Mouse (Mus musculus): ENCODE data around the gene Mthfd2l.
A peak's percentile ranks its signal among the peaks of the same experiment; 100 is the strongest.

Mthfd2l gene

GRCm38 (mm10) chr5:90930971-90931851 is at the start of gene Mthfd2l:
Gene Mthfd2l, plus strand, starts transcription at chr5:90931117.
- peak; percentile 59 for DNase-seq (ENCODE audit: low read depth, low spot score)

- no peak for DNase-seq (ENCODE audit: low read depth, low spot score)
Observed at GRCm38 (mm10) chr5:90881682-90882081, 49.2 kb upstream of the Mthfd2l start.

GRCm38 (mm10) chr5:90882146-90882545 is 48.8 kb upstream of the Mthfd2l start:
- DNase-seq (ENCODE audit: low read depth, low spot score): no peak

GRCm38 (mm10) chr5:90884628-90885242 is 46.2 kb upstream of the Mthfd2l start:
- no peak for DNase-seq (ENCODE audit: low read depth, low spot score)

- no peak for DNase-seq (ENCODE audit: low read depth, low spot score)
Observed at GRCm38 (mm10) chr5:90888661-90889060, 42.3 kb upstream of the Mthfd2l start.

- no peak for DNase-seq (ENCODE audit: low read depth, low spot score)
Observed at GRCm38 (mm10) chr5:90890519-90891463, 40.1 kb upstream of the Mthfd2l start, which contains the start of gene Cxcl1. Gene Cxcl1, plus strand, starts transcription at chr5:90891241.

- DNase-seq (ENCODE audit: low read depth, low spot score): no peak
Observed at GRCm38 (mm10) chr5:90891464-90891813, 39.5 kb upstream of the Mthfd2l start.

GRCm38 (mm10) chr5:90894231-90894630 is 36.7 kb upstream of the Mthfd2l start:
- DNase-seq (ENCODE audit: low read depth, low spot score): no peak

GRCm38 (mm10) chr5:90897429-90897828 is 33.5 kb upstream of the Mthfd2l start:
- no peak for DNase-seq (ENCODE audit: low read depth, low spot score)

GRCm38 (mm10) chr5:90899308-90899707 is 31.6 kb upstream of the Mthfd2l start:
- DNase-seq (ENCODE audit: low read depth, low spot score): no peak

GRCm38 (mm10) chr5:90900147-90900546 is 30.8 kb upstream of the Mthfd2l start:
- no peak for DNase-seq (ENCODE audit: low read depth, low spot score)

GRCm38 (mm10) chr5:90900688-90901087 is 30.2 kb upstream of the Mthfd2l start:
- no peak for DNase-seq (ENCODE audit: low read depth, low spot score)

- no peak for DNase-seq (ENCODE audit: low read depth, low spot score)
Observed at GRCm38 (mm10) chr5:90902380-90903260, 28.3 kb upstream of the Mthfd2l start.

GRCm38 (mm10) chr5:90903339-90904020 is 27.4 kb upstream of the Mthfd2l start, which contains the start of gene Cxcl2:
Gene Cxcl2, plus strand, starts transcription at chr5:90903871.
- no peak for DNase-seq (ENCODE audit: low read depth, low spot score)

GRCm38 (mm10) chr5:90908983-90909382 is 21.9 kb upstream of the Mthfd2l start:
- DNase-seq (ENCODE audit: low read depth, low spot score): no peak

- DNase-seq (ENCODE audit: low read depth, low spot score): no peak
Observed at GRCm38 (mm10) chr5:90919495-90919894, 11.4 kb upstream of the Mthfd2l start.

GRCm38 (mm10) chr5:90922958-90923357 is 8.0 kb upstream of the Mthfd2l start:
- no peak for DNase-seq (ENCODE audit: low read depth, low spot score)

GRCm38 (mm10) chr5:90930546-90930945 is 371 bp upstream of the Mthfd2l start:
- DNase-seq (ENCODE audit: low read depth, low spot score): no peak

- DNase-seq (ENCODE audit: low read depth, low spot score): no peak
Observed at GRCm38 (mm10) chr5:90931911-90932310, 994 bp downstream of the Mthfd2l start.

GRCm38 (mm10) chr5:90936706-90937105 is 5.8 kb downstream of the Mthfd2l start:
- no peak for DNase-seq (ENCODE audit: low read depth, low spot score)

All from WW6 (cell line).